9 mouse cellular contexts compared by ENCODE assay signal in the genomic region with DNA sequence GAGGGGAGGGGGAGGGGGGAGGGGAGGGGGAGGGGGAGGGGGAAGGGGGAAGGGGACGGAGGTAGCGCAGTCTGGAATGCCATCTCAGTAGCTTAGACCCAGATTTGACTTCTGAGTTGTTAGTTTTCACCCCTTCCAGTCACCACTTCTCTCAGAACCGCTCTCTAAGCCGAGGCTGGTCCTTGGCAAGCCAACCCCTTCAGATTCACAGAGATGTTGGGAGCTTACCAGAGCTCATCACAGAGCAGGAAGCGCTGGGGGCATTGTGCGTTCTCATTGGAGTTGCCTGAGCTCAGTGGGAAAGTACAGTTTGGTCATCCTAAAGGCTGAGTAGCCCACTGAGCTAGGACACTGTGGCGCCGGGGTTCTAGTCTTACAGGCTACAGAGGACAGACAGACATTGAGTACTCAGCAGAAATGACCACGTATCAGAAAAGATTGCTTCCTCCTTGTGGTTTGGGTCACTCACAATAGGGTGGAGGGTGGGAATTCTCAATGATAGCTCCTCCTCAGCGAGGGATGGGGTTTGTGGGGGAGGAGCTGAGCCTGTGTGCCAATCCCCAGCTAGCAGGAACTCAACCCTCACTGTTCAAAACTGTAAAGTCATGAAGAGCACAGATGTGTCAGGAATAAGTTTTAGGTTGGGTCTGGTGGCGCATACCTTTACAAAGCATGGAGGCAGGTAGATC. TPM values are rescaled to one million over a fixed set of nuclear protein-coding genes. Genes with fewer than 3 reads are reported as not detected.
DNase-seq lines count a peak whose midpoint lies in the region; ATAC-seq lines count a peak whose summit lies in the region.
"Had no signal": no experiment of that assay in that cellular context is flagged by ENCODE, and none has a peak within 500 bp of the region (broad histone marks: within the 10 kb centered on the region; RNA-seq: fewer than 3 reads in every experiment).

No protein-coding gene starts in this region.

- no peaks in the 10 kb centered on the region for H3K9me3 ChIP-seq in forebrain, embryonic 15.5 days

- DNase-seq in heart, adult 11 months, result peak; percentile 96
- DNase-seq in heart, postnatal 25 days (ENCODE audit: low spot score), result no peak
- DNase-seq in c-Kit-positive CD71-positive TER-119-positive erythroid progenitor cells, embryonic 14.5 days (ENCODE audit: low spot score), result peak; percentile 19
- peak; percentile 36 for DNase-seq in kidney, postnatal 14 days
- DNase-seq in left cerebral cortex, adult 18-20 months (ENCODE audit: low spot score in 2 of 2), result no peak
- no peak for DNase-seq in thymus, adult 18-20 months

- peak; percentile 72 for ATAC-seq in megakaryocyte-erythroid progenitor cell, adult 5-6 weeks (replicated peaks; ENCODE audit: low FRiP score, low TSS enrichment, poor library complexity, severe bottlenecking)
- ATAC-seq in forebrain, embryonic 15.5 days (replicated peaks), result no peak

- H3K4me2 ChIP-seq in forebrain, embryonic 15.5 days (replicated peaks), result no peak overlapping the region

- H3K9ac ChIP-seq in forebrain, embryonic 15.5 days (replicated peaks), result no peak overlapping the region

- intact Hi-C loops in heart, postnatal 25 days (cut with DNase I), result loop anchor here (5.0 kb wide), 1 partner anchor 43 kb away; the partner anchor contains the start of gene Gmeb2

- no peaks in the 10 kb centered on the region for H3K27me3 ChIP-seq in forebrain, embryonic 15.5 days

- no peak overlapping the region for H3K4me3 ChIP-seq in forebrain, embryonic 15.5 days

- no peaks in the 10 kb centered on the region for H3K36me3 ChIP-seq in forebrain, embryonic 15.5 days

- H3K4me1 ChIP-seq in forebrain, embryonic 15.5 days, result 0 out of 2 replicates have a peak, but pooled peaks cover 2% of the 10 kb centered on the region

- no peak overlapping the region for H3K27ac ChIP-seq in forebrain, embryonic 15.5 days (replicated peaks)

- WGBS in forebrain, embryonic 15.5 days, result 30% methylated on average over 11 of the region's 11 CpGs

RNA-seq across cellular contexts. Expression of gene Helz2, which starts 2.0 kb away (rescaled TPM):
- 1 to 10 TPM; 8.4 to 9.5 TPM for total RNA-seq in heart, postnatal 25 days (2021)
- 16.1 and 18.0 TPM in 2 replicates for total RNA-seq in megakaryocyte-erythroid progenitor cell, adult 5-6 weeks (2014; fragmentation: Nextera tagmentation)
- total RNA-seq in megakaryocyte-erythroid progenitor cell, adult 5-6 weeks (2017), result 4.9 and 5.4 TPM in 2 replicates
- 1 to 10 TPM; 2.7 to 3.2 TPM for total RNA-seq in left cerebral cortex, adult 18-20 months (2021)
- 0.29 and 0.37 TPM in 2 replicates for polyA plus RNA-seq in forebrain, embryonic 15.5 days (2015; fragmentation: Nextera tagmentation; extraction: Ambion mirVana)

RNA-seq across cellular contexts. Expression of gene Fndc11, which starts 24.0 kb away (rescaled TPM):
- not detected for total RNA-seq in heart, postnatal 25 days (2021)
- not detected in 2 replicates for total RNA-seq in megakaryocyte-erythroid progenitor cell, adult 5-6 weeks (2014; fragmentation: Nextera tagmentation)
- total RNA-seq in megakaryocyte-erythroid progenitor cell, adult 5-6 weeks (2017), result not detected in 2 replicates
- total RNA-seq in left cerebral cortex, adult 18-20 months (2021), result not detected
- polyA plus RNA-seq in forebrain, embryonic 15.5 days (2015; fragmentation: Nextera tagmentation; extraction: Ambion mirVana), result not detected in 2 replicates
- polyA plus RNA-seq: intestine, embryonic 14.5 days had no signal

RNA-seq across cellular contexts. Expression of gene Srms, which starts 30.9 kb away (rescaled TPM):
- total RNA-seq in heart, postnatal 25 days (2021), result under 1 TPM; 0.25 to 0.42 TPM
- total RNA-seq in megakaryocyte-erythroid progenitor cell, adult 5-6 weeks (2014; fragmentation: Nextera tagmentation), result not detected in 2 replicates
- total RNA-seq in megakaryocyte-erythroid progenitor cell, adult 5-6 weeks (2017), result not detected in 2 replicates
- under 1 TPM; 0.33 to 0.46 TPM for total RNA-seq in left cerebral cortex, adult 18-20 months (2021)
- polyA plus RNA-seq in forebrain, embryonic 15.5 days (2015; fragmentation: Nextera tagmentation; extraction: Ambion mirVana), result 0.06 TPM in 1 of 2 replicates, not detected in the other

RNA-seq across cellular contexts. Expression of gene Ptk6, which starts 41.3 kb away (rescaled TPM):
- not detected for total RNA-seq in heart, postnatal 25 days (2021)
- total RNA-seq in megakaryocyte-erythroid progenitor cell, adult 5-6 weeks (2014; fragmentation: Nextera tagmentation), result not detected in 2 replicates
- total RNA-seq in megakaryocyte-erythroid progenitor cell, adult 5-6 weeks (2017), result not detected in 2 replicates
- total RNA-seq in left cerebral cortex, adult 18-20 months (2021), result not detected
- polyA plus RNA-seq in forebrain, embryonic 15.5 days (2015; fragmentation: Nextera tagmentation; extraction: Ambion mirVana), result not detected in 2 replicates
- polyA plus RNA-seq: intestine, embryonic 14.5 days had no signal

RNA-seq across cellular contexts. Expression of gene Gmeb2, which starts 44.0 kb away (rescaled TPM):
- 10 to 100 TPM in 1 of 2 experiments, 1 to 10 TPM in 1; 8.5 to 10.5 TPM for total RNA-seq in heart, postnatal 25 days (2021)
- 20.7 and 21.3 TPM in 2 replicates for total RNA-seq in megakaryocyte-erythroid progenitor cell, adult 5-6 weeks (2014; fragmentation: Nextera tagmentation)
- 8.5 and 9.4 TPM in 2 replicates for total RNA-seq in megakaryocyte-erythroid progenitor cell, adult 5-6 weeks (2017)
- total RNA-seq in left cerebral cortex, adult 18-20 months (2021), result 10 to 100 TPM; 23.9 to 25.8 TPM
- polyA plus RNA-seq in forebrain, embryonic 15.5 days (2015; fragmentation: Nextera tagmentation; extraction: Ambion mirVana), result 20.2 and 20.3 TPM in 2 replicates

Comparison
In these comparisons a context has a peak if more than half of its experiments do, and no peak if none do; other contexts are left out.
1. DNase-seq: peak in heart, adult 11 months (single experiment), c-Kit-positive CD71-positive TER-119-positive erythroid progenitor cells, embryonic 14.5 days (single experiment) and kidney, postnatal 14 days (single experiment); none in heart, postnatal 25 days (single experiment), left cerebral cortex, adult 18-20 months (0 of 2) and thymus, adult 18-20 months (0 of 2).